Mouse (Mus musculus) cerebellum, adult 2 months (tissue): ENCODE results near the gene Psme4.

Experiments
- CTCF ChIP-seq: fragments of 200-500 bp; IDR thresholded peaks from 2 replicates; pipeline ENCODE4 v1.5.1; 2011; ENCODE audit warnings: low read depth, mild to moderate bottlenecking, control low read depth, low read length, moderate library complexity, borderline replicate concordance; ENCODE audit not compliant: insufficient read depth
- POLR2A ChIP-seq: fragments of 200-500 bp; IDR thresholded peaks from 2 replicates; pipeline ENCODE4 v1.6.1; 2011; ENCODE audit warnings: low read length, control low read depth, borderline replicate concordance; ENCODE audit not compliant: insufficient read depth

DNA sequence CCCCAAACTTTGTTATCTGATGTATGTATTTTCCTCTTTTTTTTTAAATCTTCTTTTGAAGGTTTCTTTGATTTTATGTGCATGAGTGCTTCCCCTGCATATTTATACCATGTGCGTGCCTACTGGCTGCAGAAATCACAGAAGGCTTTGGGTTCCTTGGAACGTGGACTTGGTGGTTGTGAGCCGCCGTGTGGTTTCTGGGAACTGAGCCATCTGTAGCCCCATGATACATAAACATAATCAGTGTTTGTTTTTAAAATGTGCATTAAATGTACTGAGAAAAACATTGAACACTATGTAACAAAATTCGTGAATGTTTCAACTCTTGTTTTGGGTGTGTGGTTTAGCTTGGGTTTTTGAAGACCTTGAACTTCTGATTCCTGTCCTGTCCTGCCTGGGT, 49.6 kb downstream of the Psme4 start:
- TF ChIP-seq POLR2A (no peak), CTCF (no peak)
